Mouse (Mus musculus) cortical plate, adult 2 months (tissue): ENCODE results near the gene H2-Q7.
"Not testable (repeated sequence)": the region's sequence is repeated elsewhere in the genome, so short reads cannot be mapped to it uniquely, and the experiment has no call there.

Source experiments
- CTCF ChIP-seq: fragments of 200-500 bp; IDR thresholded peaks from 2 replicates; pipeline ENCODE4 v1.5.1; 2011; ENCODE audit warnings: mild to moderate bottlenecking, control low read depth, low read length; ENCODE audit not compliant: insufficient read depth; ENCODE audit errors: extremely low read depth
- POLR2A ChIP-seq: fragments of 200-500 bp; IDR thresholded peaks from 2 replicates; pipeline ENCODE4 v1.6.1; 2011; ENCODE audit warnings: mild to moderate bottlenecking, low read length, control low read depth; ENCODE audit not compliant: insufficient read depth; ENCODE audit errors: extremely low read depth

- TF ChIP-seq POLR2A, CTCF: not testable (repeated sequence)
Observed at GRCm38 (mm10) chr17:35423131-35423810, 15.7 kb upstream of the H2-Q7 start.
